Mouse (Mus musculus): Measurements from ENCODE around the gene Tmem39b. TPM values are rescaled to one million over a fixed set of nuclear protein-coding genes. Genes with fewer than 3 reads are reported as not detected.
"Not testable (repeated sequence)": the region's sequence is repeated elsewhere in the genome, so short reads cannot be mapped to it uniquely, and the experiment has no call there.

Tmem39b gene
- polyA plus RNA-seq (2016; fragmentation: Nextera tagmentation; extraction: Ambion mirVana): 8.2 and 12.2 TPM in 2 replicates

- 1% methylated on average over 46 of the region's 57 CpGs for WGBS
- peak within 1 kb of the TSS; percentile 74 for H3K4me3 ChIP-seq
- peak within 1 kb of the TSS; percentile 92 for H3K27ac ChIP-seq
- no peaks in the 10 kb centered on the region for H3K27me3 ChIP-seq (ENCODE audit: insufficient read depth, poor library complexity, severe bottlenecking)
- H3K36me3 ChIP-seq: peaks cover 36% of the 10 kb centered on the region
- peak; percentile 97 for DNase-seq (ENCODE audit: low spot score)
- peaks cover 20% of the 10 kb centered on the region for H3K4me1 ChIP-seq
- no peaks in the 10 kb centered on the region for H3K9me3 ChIP-seq
Observed at GRCm38 (mm10) chr4:129696158-129696985, at the start of gene Tmem39b. Gene Tmem39b (minus strand): TSS chr4:129696838.

- no peak for DNase-seq (ENCODE audit: low spot score)
- H3K9me3 ChIP-seq: no peaks in the 10 kb centered on the region
- no peaks in the 10 kb centered on the region for H3K27me3 ChIP-seq (ENCODE audit: insufficient read depth, poor library complexity, severe bottlenecking)
- H3K4me1 ChIP-seq: peaks cover 18% of the 10 kb centered on the region
- no peak overlapping the region for H3K4me3 ChIP-seq
- H3K36me3 ChIP-seq: no peaks in the 10 kb centered on the region
- no peak overlapping the region for H3K27ac ChIP-seq
- 85% methylated on average over 1 of the region's 1 CpGs for WGBS
Observed at GRCm38 (mm10) chr4:129746106-129746505, 49.5 kb upstream of the Tmem39b start.

GRCm38 (mm10) chr4:129743494-129743893 is 46.9 kb upstream of the Tmem39b start:
- peak overlapping the region; percentile 97 for H3K27ac ChIP-seq
- no peaks in the 10 kb centered on the region for H3K36me3 ChIP-seq
- 53% methylated on average over 2 of the region's 2 CpGs for WGBS
- peaks cover 19% of the 10 kb centered on the region for H3K4me1 ChIP-seq
- no peak for DNase-seq (ENCODE audit: low spot score)
- no peaks in the 10 kb centered on the region for H3K9me3 ChIP-seq
- H3K4me3 ChIP-seq: peak overlapping the region; percentile 75
- no peaks in the 10 kb centered on the region for H3K27me3 ChIP-seq (ENCODE audit: insufficient read depth, poor library complexity, severe bottlenecking)

GRCm38 (mm10) chr4:129743010-129743390 is 46.4 kb upstream of the Tmem39b start:
- WGBS: 10% methylated on average over 7 of the region's 7 CpGs
- DNase-seq (ENCODE audit: low spot score): no peak
- no peaks in the 10 kb centered on the region for H3K9me3 ChIP-seq

GRCm38 (mm10) chr4:129742232-129743009 is 45.8 kb upstream of the Tmem39b start, which contains the start of gene Khdrbs1:
Gene Khdrbs1 (minus strand): TSS chr4:129742303.
- Histone ChIP-seq H3K4me3 (peak within 1 kb of the TSS; percentile 75), H3K27ac (peak within 1 kb of the TSS; percentile 97), H3K36me3 (peaks cover 4% of the 10 kb centered on the region), H3K27me3 (ENCODE audit: insufficient read depth, poor library complexity, severe bottlenecking) (no peaks in the 10 kb centered on the region), H3K4me1 (peaks cover 19% of the 10 kb centered on the region), H3K9me3 (no peaks in the 10 kb centered on the region)
- DNase-seq (ENCODE audit: low spot score): peak; percentile 99
- WGBS: under 1% methylated on average over 76 of the region's 76 CpGs

More at GRCm38 (mm10) chr4:129743010-129743390, 46.4 kb upstream of the Tmem39b start:
- Histone ChIP-seq H3K36me3 (peaks cover 2% of the 10 kb centered on the region; the same call in 1 of the 2 replicates), H3K4me1 (peaks cover 19% of the 10 kb centered on the region), H3K27ac (peak overlapping the region; percentile 97), H3K4me3 (peak overlapping the region; percentile 75), H3K27me3 (ENCODE audit: insufficient read depth, poor library complexity, severe bottlenecking) (no peaks in the 10 kb centered on the region)

GRCm38 (mm10) chr4:129741974-129742231 is 45.3 kb upstream of the Tmem39b start:
- H3K9me3 ChIP-seq: no peaks in the 10 kb centered on the region
- H3K27me3 ChIP-seq (ENCODE audit: insufficient read depth, poor library complexity, severe bottlenecking): no peaks in the 10 kb centered on the region
- peak overlapping the region; percentile 75 for H3K4me3 ChIP-seq
- WGBS: under 1% methylated on average over 33 of the region's 34 CpGs
- peak overlapping the region; percentile 97 for H3K27ac ChIP-seq
- peaks cover 8% of the 10 kb centered on the region for H3K36me3 ChIP-seq
- DNase-seq (ENCODE audit: low spot score): no peak
- peaks cover 19% of the 10 kb centered on the region for H3K4me1 ChIP-seq

- peak; percentile 80 for DNase-seq (ENCODE audit: low spot score)
- Histone ChIP-seq H3K27me3 (ENCODE audit: insufficient read depth, poor library complexity, severe bottlenecking) (no peaks in the 10 kb centered on the region), H3K4me1 (peaks cover 19% of the 10 kb centered on the region), H3K4me3 (peak overlapping the region; percentile 75), H3K9me3 (no peaks in the 10 kb centered on the region), H3K36me3 (peaks cover 8% of the 10 kb centered on the region), H3K27ac (peak overlapping the region; percentile 97)
- under 1% methylated on average over 62 of the region's 62 CpGs for WGBS
Observed at GRCm38 (mm10) chr4:129741251-129741973, 44.8 kb upstream of the Tmem39b start.

GRCm38 (mm10) chr4:129739111-129739645 is 42.5 kb upstream of the Tmem39b start:
- Histone ChIP-seq H3K36me3 (peaks cover 15% of the 10 kb centered on the region), H3K9me3 (no peaks in the 10 kb centered on the region), H3K4me1 (peaks cover 19% of the 10 kb centered on the region), H3K27me3 (ENCODE audit: insufficient read depth, poor library complexity, severe bottlenecking) (no peaks in the 10 kb centered on the region), H3K27ac (no peak overlapping the region), H3K4me3 (0 out of 2 replicates have a peak overlapping the region, but pooled peaks have one; percentile 31)
- DNase-seq (ENCODE audit: low spot score): no peak
- WGBS: 80% methylated on average over 4 of the region's 4 CpGs

- Histone ChIP-seq H3K27me3 (ENCODE audit: insufficient read depth, poor library complexity, severe bottlenecking) (no peaks in the 10 kb centered on the region), H3K4me3 (no peak overlapping the region), H3K4me1 (peaks cover 10% of the 10 kb centered on the region), H3K9me3 (no peaks in the 10 kb centered on the region), H3K27ac (no peak overlapping the region), H3K36me3 (peaks cover 19% of the 10 kb centered on the region)
- WGBS: 81% methylated on average over 1 of the region's 1 CpGs
- DNase-seq (ENCODE audit: low spot score): no peak
Observed at GRCm38 (mm10) chr4:129736173-129736572, 39.5 kb upstream of the Tmem39b start.

GRCm38 (mm10) chr4:129735485-129735884 is 38.8 kb upstream of the Tmem39b start:
- H3K27ac ChIP-seq; H3K9me3 ChIP-seq; DNase-seq (ENCODE audit: low spot score); H3K27me3 ChIP-seq (ENCODE audit: insufficient read depth, poor library complexity, severe bottlenecking); H3K4me1 ChIP-seq; H3K4me3 ChIP-seq: not testable (repeated sequence)
- 84% methylated on average over 4 of the region's 4 CpGs for WGBS
- peaks cover 23% of the 10 kb centered on the region for H3K36me3 ChIP-seq

- Histone ChIP-seq H3K27ac (no peak overlapping the region), H3K4me3 (no peak overlapping the region), H3K36me3 (peaks cover 53% of the 10 kb centered on the region), H3K27me3 (ENCODE audit: insufficient read depth, poor library complexity, severe bottlenecking) (no peaks in the 10 kb centered on the region), H3K4me1 (no peaks in the 10 kb centered on the region; the same call in 1 of the 2 replicates), H3K9me3 (no peaks in the 10 kb centered on the region)
- DNase-seq (ENCODE audit: low spot score): no peak
- 89% methylated on average over 5 of the region's 5 CpGs for WGBS
Observed at GRCm38 (mm10) chr4:129731423-129731822, 34.8 kb upstream of the Tmem39b start.

GRCm38 (mm10) chr4:129716310-129716709 is 19.7 kb upstream of the Tmem39b start:
- Histone ChIP-seq H3K9me3 (no peaks in the 10 kb centered on the region), H3K4me3 (no peak overlapping the region), H3K36me3 (peaks cover 88% of the 10 kb centered on the region), H3K27me3 (ENCODE audit: insufficient read depth, poor library complexity, severe bottlenecking) (no peaks in the 10 kb centered on the region), H3K27ac (no peak overlapping the region), H3K4me1 (no peaks in the 10 kb centered on the region)
- no peak for DNase-seq (ENCODE audit: low spot score)
- 92% methylated on average over 9 of the region's 9 CpGs for WGBS
